Mouse (Mus musculus) heart, embryonic 14.5 days (tissue): ENCODE measurements around the gene Chat. TPM values are rescaled to one million over a fixed set of nuclear protein-coding genes. Genes with fewer than 3 reads are reported as not detected.

Source experiments
- ATAC-seq: fragments of 200-750 bp; cut with Nextera tagmentation; 2 replicates; pipeline ENCODE4 v1.8.0; 2017; ENCODE audit warnings: low read depth, moderate TSS enrichment; ENCODE audit not compliant: insufficient number of reproducible peaks, insufficient read depth, low FRiP score
- H3K27ac ChIP-seq, 2 experiments: fragments of 200-500 bp in 1 of 2; fragments of 300-500 bp in 1 of 2; sonication (generic) in 1 of 2; replicated peaks in 1 of 2; 2 replicates each; pipeline ENCODE4 v1.5.1; 2012 to 2014; ENCODE audit warnings: low read depth in 2 of 2, low read length in 2 of 2, control low read depth in 1 of 2, mild to moderate bottlenecking in 1 of 2, mixed read lengths in 1 of 2; ENCODE audit not compliant: control insufficient read depth in 1 of 2, insufficient read depth in 1 of 2
- H3K27me3 ChIP-seq: fragments of 300-500 bp; sonication (generic); 2 replicates; pipeline ENCODE4 v1.6.1; 2014; ENCODE audit warnings: mild to moderate bottlenecking, low read length, control low read depth; ENCODE audit not compliant: control insufficient read depth, insufficient read depth
- H3K36me3 ChIP-seq: fragments of 300-500 bp; sonication (generic); 2 replicates; pipeline ENCODE4 v1.6.1; 2014; ENCODE audit warnings: mild to moderate bottlenecking, control low read depth, low read length, mixed read lengths; ENCODE audit not compliant: control insufficient read depth, insufficient read depth
- H3K4me1 ChIP-seq, 2 experiments: fragments of 200-500 bp in 1 of 2; fragments of 300-500 bp in 1 of 2; sonication (generic) in 1 of 2; 2 replicates each; pipeline ENCODE4 v1.6.1; 2012 to 2014; ENCODE audit warnings: low read length in 2 of 2, control low read depth in 1 of 2, mixed read lengths in 1 of 2; ENCODE audit not compliant: control insufficient read depth in 2 of 2, insufficient read depth in 2 of 2
- H3K4me2 ChIP-seq: fragments of 300-500 bp; sonication (generic); 2 replicates; pipeline ENCODE4 v1.6.1; 2014; ENCODE audit warnings: mild to moderate bottlenecking, low read length
- H3K4me3 ChIP-seq, 2 experiments: fragments of 200-500 bp in 1 of 2; fragments of 300-500 bp in 1 of 2; sonication (generic) in 1 of 2; 2 replicates each; pipeline ENCODE4 v1.5.1; 2012 to 2014; ENCODE audit warnings: low read length in 2 of 2, mild to moderate bottlenecking in 2 of 2, control low read depth in 1 of 2, low read depth in 1 of 2, moderate library complexity in 1 of 2; ENCODE audit not compliant: control insufficient read depth in 1 of 2, insufficient read depth in 1 of 2
- H3K9ac ChIP-seq: fragments of 300-500 bp; sonication (generic); 2 replicates; pipeline ENCODE4 v1.6.1; 2014; ENCODE audit warnings: mild to moderate bottlenecking, low read length
- H3K9me3 ChIP-seq: fragments of 300-500 bp; sonication (generic); 2 replicates; pipeline ENCODE4 v1.6.1; 2016; ENCODE audit warnings: low read length, control low read depth; ENCODE audit not compliant: control insufficient read depth
- WGBS: fragments of 180-500 bp; shearing (Covaris S2); extraction: QIAGEN DNeasy Blood & Tissue Kit; methylation state at CpG from one replicate; pipeline ENCODE4 v1.1.7; 2014; 5-methylcytosine and 5-hydroxymethylcytosine counted together
- polyA plus RNA-seq: library from polyadenylated mRNA; unstranded; fragments of >200 nt; fragmentation: Nextera tagmentation; extraction: Ambion mirVana; gene quantifications from 2 replicates; pipeline ENCODE4 v1.2.1, GENCODE M21; 2014

The Chat gene
- polyA plus RNA-seq, 1 experiment from 2014 or later = not detected

DNA sequence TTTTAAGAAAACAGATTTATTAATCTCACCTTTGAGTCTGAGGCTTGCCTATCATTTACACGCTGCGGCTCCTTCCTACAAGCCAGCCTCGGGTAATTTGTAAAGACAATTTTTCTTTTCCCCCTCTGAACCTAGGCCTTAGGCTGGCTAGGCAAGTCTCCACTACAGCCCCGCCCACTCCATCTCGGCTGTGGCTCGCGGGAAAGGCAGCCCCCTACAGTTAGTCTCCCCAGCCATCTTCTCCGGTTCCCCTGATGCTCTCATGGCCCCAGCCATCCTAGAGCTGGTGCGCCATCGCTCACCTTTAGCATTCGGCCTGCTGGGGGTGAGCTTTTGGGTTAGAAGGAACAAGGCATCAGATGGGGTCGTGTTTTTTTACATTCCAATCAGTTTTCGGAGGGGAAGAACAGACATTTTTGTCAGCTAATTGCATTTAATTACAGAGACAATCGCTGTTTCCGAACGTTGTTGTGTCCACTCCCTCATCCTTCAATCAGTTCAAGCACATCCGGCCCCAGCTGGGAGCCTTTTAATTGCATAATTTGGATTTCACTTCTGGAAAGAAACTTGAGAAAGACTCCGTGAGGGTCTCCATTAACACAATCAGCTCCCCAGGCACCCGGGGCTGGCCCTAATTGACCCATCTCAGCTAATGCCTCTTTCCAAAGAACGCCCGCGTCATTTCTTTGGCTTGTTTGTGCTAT, 86.2 kb downstream of the Chat start:
- 22% methylated on average over 22 of the region's 22 CpGs for WGBS
- peaks cover 8 to 16% of the 10 kb centered on the region in 2 experiments; a peak in 3 of 4 replicates for H3K4me1 ChIP-seq
- H3K9ac ChIP-seq = no peak overlapping the region
- H3K27ac ChIP-seq = no peak overlapping the region
- no peaks in the 10 kb centered on the region for H3K9me3 ChIP-seq
- no peaks in the 10 kb centered on the region for H3K36me3 ChIP-seq
- no peak overlapping the region for H3K4me3 ChIP-seq
- no peak for ATAC-seq
- peaks cover 17% of the 10 kb centered on the region for H3K27me3 ChIP-seq
- H3K4me2 ChIP-seq = no peak overlapping the region

DNA sequence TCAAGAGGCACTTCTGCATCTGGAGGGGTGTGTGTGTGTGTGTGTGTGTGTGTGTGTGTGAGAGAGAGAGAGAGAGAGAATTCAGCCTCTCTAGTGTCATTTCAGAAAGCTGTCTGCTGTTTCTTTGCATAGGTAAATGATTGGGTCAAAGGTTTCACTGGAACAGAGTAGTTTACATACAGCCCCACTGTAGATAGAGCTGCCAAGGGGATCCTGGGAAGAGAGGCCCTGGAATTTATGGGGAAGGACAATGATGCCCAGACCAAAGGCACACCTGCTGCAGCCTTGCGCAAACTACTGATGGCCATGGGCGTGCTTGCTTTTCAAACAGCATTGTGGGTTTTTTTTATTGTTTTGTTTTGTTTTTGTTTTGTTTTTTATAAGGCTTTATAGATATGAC, 93.3 kb downstream of the Chat start:
- no peaks in the 10 kb centered on the region for H3K4me1 ChIP-seq
- H3K36me3 ChIP-seq = no peaks in the 10 kb centered on the region
- H3K4me2 ChIP-seq = no peak overlapping the region
- H3K9ac ChIP-seq = no peak overlapping the region
- H3K27ac ChIP-seq = no peak overlapping the region
- H3K4me3 ChIP-seq = no peak overlapping the region
- 79% methylated on average over 2 of the region's 2 CpGs for WGBS
- no peaks in the 10 kb centered on the region for H3K9me3 ChIP-seq
- ATAC-seq = no peak
- H3K27me3 ChIP-seq = peaks cover 3% of the 10 kb centered on the region; the same call in 1 of the 2 replicates

DNA sequence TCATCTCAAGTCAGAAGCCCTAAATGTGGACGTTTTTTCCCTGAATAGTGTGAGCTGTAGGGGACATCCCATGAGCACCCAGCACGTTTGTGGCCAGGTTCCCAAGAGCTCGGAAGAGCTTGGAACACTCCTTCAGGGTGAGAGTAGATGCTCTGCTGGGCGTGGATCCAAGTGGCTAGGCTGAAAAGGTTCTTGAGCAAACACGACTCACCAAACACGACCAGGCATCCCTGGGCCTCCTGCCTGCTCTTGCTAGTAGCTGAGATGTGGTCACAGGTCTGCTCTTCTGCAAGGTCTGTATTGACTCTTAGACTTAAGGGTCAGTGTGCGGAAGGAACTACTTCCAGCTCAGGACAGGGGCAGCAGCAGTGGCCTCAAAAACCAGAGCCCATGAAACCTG, 96.0 kb downstream of the Chat start:
- ATAC-seq = no peak
- no peak overlapping the region for H3K9ac ChIP-seq
- H3K9me3 ChIP-seq = no peaks in the 10 kb centered on the region
- H3K36me3 ChIP-seq = no peaks in the 10 kb centered on the region
- WGBS = 64% methylated on average over 7 of the region's 7 CpGs
- no peak overlapping the region for H3K4me2 ChIP-seq
- 0 out of 2 replicates have a peak, but pooled peaks cover 3% of the 10 kb centered on the region for H3K27me3 ChIP-seq
- no peak overlapping the region for H3K4me3 ChIP-seq
- H3K4me1 ChIP-seq = no peaks in the 10 kb centered on the region
- no peak overlapping the region for H3K27ac ChIP-seq

DNA sequence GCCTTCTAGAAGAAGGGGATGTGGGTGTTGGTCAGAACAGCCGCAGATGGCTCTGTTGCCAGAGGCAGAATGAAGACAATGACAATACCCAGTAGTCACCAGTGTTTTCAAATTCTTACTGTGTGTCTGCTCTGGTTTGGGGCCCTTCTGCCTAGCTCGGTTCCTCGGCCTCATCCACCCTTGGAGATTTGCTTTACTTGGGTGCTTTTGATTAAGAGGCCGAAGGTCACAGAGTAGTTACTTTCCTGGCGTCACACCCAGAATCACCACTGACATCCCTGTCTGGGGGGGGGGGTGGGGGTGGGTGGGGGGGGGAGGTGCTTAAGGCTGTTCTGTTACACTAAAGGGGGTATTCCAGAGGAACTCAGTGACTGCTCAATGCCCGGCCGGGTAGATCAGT, 101.4 kb downstream of the Chat start:
- Histone ChIP-seq H3K9ac (no peak overlapping the region), H3K4me1 (no peaks in the 10 kb centered on the region), H3K27ac (no peak overlapping the region), H3K36me3 (no peaks in the 10 kb centered on the region), H3K4me3 (no peak overlapping the region), H3K4me2 (no peak overlapping the region), H3K27me3 (no peaks in the 10 kb centered on the region), H3K9me3 (no peaks in the 10 kb centered on the region; the same call in 1 of the 2 replicates)
- WGBS = 62% methylated on average over 7 of the region's 7 CpGs
- no peak for ATAC-seq

Other genes starting within 250 kb of the Chat start
- gene Ogdhl, start 144.0 kb downstream of the Chat start, polyA plus RNA-seq = 12.5 and 13.1 TPM in 2 replicates
- gene 1700024G13Rik, start 77.6 kb downstream of the Chat start, polyA plus RNA-seq = not detected in 2 replicates
- 0.11 and 0.82 TPM in 2 replicates for gene Slc18a3, start 1.1 kb downstream of the Chat start, polyA plus RNA-seq
- gene Ercc6, start 47.5 kb upstream of the Chat start, polyA plus RNA-seq = 7.9 and 9.0 TPM in 2 replicates
- gene Prrxl1, start 133.4 kb upstream of the Chat start, polyA plus RNA-seq = 0.07 and 0.19 TPM in 2 replicates
- gene 3425401B19Rik, start 219.3 kb upstream of the Chat start, polyA plus RNA-seq = 8.3 and 9.1 TPM in 2 replicates